20 mouse cellular contexts compared by ENCODE assay signal in the genomic region with DNA sequence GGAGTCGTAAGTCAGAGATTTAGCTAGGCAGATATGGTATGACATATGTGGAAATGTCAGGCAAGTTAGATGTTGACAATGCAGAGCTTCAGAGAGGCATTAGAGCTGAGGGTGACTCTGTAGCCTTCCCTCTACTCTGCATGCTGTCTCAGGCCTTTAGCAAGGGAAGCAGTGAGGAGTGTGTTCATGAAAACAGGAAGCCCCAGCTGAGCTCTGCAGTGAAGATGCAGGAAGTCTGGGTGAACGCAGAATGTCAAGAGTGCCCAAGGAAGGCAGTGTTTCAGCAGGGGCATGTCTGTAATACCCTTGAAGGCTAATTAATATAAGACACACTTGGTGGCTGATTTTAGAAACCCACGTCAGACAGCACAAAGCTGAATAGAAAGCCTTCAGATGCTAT.
"Had no signal": no experiment of that assay in that cellular context is flagged by ENCODE, and none has a peak within 500 bp of the region (broad histone marks: within the 10 kb centered on the region; RNA-seq: fewer than 3 reads in every experiment).

No protein-coding gene starts in this region.

- H3K27me3 ChIP-seq: midbrain, embryonic 12.5 days; neural tube, embryonic 13.5 days; neural tube, embryonic 15.5 days had no signal

- H3K4me1 ChIP-seq: midbrain, embryonic 10.5 days; midbrain, embryonic 12.5 days; neural tube, embryonic 13.5 days; neural tube, embryonic 15.5 days had no signal

- H3K36me3 ChIP-seq: midbrain, embryonic 10.5 days; midbrain, embryonic 12.5 days; neural tube, embryonic 13.5 days; neural tube, embryonic 15.5 days had no signal

- ATAC-seq: liver, postnatal 0 days; midbrain, embryonic 16.5 days had no signal

- H3K27ac ChIP-seq: macrophage; midbrain, embryonic 10.5 days; midbrain, embryonic 12.5 days; neural tube, embryonic 13.5 days; neural tube, embryonic 15.5 days had no signal

- DNase-seq: liver, postnatal 0 days; lung, adult 2 months; lung, postnatal 14 days; lung, postnatal 36 days; midbrain, embryonic 14.5 days; retina, postnatal 1 day; right cerebral cortex, adult 18-20 months; right cerebral cortex, postnatal 25 days; right cerebral cortex, postnatal 4 days; spleen, adult 18-20 months; thymus, adult 18-20 months; thymus, postnatal 14 days; thymus, postnatal 36 days had no signal

- H3K9ac ChIP-seq: liver, postnatal 0 days; midbrain, embryonic 12.5 days; neural tube, embryonic 13.5 days; neural tube, embryonic 15.5 days had no signal

- H3K9me3 ChIP-seq: midbrain, embryonic 10.5 days; midbrain, embryonic 12.5 days; neural tube, embryonic 13.5 days; neural tube, embryonic 15.5 days had no signal

- H3K4me3 ChIP-seq: midbrain, embryonic 10.5 days; midbrain, embryonic 12.5 days; myocyte; neural tube, embryonic 13.5 days; neural tube, embryonic 15.5 days had no signal

- H3K4me2 ChIP-seq: midbrain, embryonic 12.5 days; neural tube, embryonic 13.5 days; neural tube, embryonic 15.5 days had no signal
